Mouse (Mus musculus): ENCODE data around the gene Olfr1447. TPM values are rescaled to one million over a fixed set of nuclear protein-coding genes. Genes with fewer than 3 reads are reported as not detected.

The Olfr1447 gene
- not detected for polyA plus RNA-seq (2014; fragmentation: Illumina TruSeq; extraction: RNeasy Lipid Tissue Mini Kit (QIAGEN cat#74804); ENCODE audit: low read depth, low replicate concordance)

DNA sequence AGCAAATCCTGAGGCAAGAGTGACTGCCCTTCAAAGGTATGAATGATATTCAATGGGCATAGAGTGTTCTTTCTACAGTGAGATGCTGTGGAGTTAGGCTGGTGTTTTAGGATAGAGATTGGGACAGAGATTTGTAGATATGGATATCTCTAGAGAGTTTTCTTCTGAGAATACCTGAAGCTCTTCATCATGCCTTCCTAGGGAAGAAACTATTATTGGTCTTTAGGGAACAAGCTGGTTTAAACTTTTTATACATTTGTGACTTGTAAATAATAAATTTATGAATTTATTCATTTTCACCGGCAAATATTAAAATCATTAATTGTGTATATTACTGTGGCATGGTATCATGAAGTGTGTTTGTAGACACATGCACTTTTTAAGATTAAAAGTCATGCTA is at the start of gene Olfr1447:
TSS of gene Olfr1447 (minus strand) at position 101 of the 400 bp plus-strand sequence.

DNA sequence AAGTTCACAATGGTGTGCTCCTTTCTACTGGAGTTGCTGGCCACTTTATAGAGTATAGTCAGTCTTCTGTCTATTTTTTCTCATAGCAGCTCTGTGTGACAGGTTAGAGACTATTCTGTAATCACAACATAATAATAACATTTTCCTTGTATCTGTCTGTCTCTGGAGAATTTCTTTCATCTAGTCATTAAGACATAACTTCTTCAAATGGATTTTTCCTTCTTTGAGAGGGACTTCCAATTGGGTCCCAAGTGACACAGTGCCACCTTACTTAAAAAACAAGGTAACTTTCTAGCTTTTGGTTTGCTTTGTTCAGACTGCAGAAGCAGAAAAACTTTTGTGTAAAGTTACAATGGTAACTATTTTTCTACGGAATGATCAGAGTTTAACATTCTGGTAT is 46.4 kb upstream of the Olfr1447 start, which contains the start of gene Olfr1450:
TSS of gene Olfr1450 (plus strand) at position 301 of the 400 bp plus-strand sequence.

DNA sequence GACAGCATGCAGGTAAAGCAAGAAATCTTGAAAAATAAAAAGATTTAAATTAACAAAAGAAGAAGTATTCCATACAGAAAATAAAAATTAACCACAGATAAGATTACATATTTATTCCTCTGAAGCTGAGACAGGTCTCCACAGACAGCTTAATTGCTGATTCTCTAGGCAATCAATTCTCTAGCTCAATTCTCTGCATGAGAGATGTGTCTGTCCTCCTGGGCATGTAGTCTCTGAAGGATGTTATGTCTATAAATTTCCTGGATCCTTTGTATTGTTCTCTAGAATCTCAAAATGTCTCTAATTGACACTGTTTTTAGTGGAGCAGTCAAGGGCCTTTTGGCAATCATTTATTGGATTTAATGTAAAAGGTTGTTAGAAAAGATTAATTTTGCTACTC is 27.0 kb upstream of the Olfr1447 start, which contains the start of gene Olfr1449:
TSS of gene Olfr1449 (plus strand) at position 301 of the 400 bp plus-strand sequence.

DNA sequence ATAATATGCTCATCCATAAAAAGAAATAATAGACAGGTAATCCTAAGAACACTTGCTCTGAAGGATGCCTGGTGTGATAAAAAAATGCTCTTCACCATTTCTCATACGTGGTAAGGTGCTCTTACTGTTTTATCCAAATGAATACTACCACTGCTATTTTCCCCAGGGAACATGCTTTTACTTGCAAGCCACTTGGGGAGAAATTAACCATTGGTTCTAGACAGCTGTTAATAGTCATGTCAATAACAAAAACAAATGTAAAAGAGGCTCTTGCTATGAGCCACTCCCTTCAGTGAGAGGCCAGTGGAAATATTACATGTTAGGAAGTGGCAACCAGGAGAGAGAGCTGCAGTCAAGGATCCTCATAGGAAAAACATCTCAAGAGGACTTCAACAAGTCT is 20.8 kb upstream of the Olfr1447 start, which contains the start of gene Olfr1448:
TSS of gene Olfr1448 (minus strand) at position 101 of the 400 bp plus-strand sequence.

DNA sequence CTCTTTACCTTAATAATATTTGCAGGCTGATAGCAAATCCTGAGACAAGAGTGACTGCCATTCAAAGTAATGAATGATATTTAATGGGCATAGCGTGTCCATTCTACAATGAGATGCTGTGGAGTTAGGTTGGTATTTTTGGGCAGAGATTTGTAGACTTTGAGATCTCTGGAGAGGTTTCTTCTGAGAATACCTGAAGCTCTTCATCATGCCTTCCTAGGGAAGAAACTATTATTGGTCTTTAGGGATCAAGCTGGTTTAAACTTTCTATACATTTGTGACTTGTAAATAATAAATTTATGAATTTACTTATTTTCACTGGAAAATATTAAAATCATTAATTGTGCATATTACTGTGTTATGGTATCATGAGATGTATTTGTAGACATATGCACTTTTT is 10.1 kb downstream of the Olfr1447 start, which contains the start of gene Olfr1446:
TSS of gene Olfr1446 (minus strand) at position 101 of the 400 bp plus-strand sequence.

DNA sequence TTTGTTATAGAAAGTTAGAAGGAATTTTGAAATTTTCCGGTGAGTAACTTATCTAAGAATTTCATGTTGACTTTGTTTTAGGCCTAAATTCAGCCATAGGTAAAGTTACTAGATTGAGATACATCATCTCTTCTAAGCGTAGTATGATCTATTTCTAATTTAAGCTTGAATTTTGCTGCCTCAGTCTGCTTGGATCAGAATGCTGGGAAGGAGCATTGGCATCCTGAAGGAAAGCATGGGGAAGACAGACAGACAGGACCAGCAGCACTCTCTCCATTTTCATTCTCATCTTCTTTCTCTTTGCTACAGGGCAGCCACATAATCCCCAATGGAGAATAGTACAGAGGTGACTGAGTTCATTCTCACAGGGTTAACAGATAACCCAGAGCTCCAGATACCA is 20.0 kb downstream of the Olfr1447 start, which contains the start of gene Olfr1445:
TSS of gene Olfr1445 (plus strand) at position 301 of the 400 bp plus-strand sequence.

DNA sequence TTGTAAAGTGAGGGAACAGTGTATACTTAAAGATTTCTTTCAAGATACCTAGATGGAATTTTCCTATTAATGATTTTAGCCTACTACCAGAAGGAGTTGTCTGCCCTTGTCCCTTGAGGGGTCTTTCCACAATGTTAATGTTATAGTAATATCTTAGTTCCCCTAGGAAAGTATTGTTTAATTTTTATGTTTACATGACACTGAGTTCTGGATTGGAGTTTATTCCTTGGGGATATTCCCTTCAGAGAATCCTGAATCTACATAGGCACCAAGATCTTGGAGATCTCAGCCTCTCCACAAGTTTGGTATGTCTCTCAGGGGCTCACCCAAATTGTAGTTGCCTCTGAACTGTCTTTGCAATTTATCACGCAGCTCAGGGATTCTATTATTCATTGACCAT is 46.6 kb downstream of the Olfr1447 start, which contains the start of gene Olfr1444:
TSS of gene Olfr1444 (plus strand) at position 301 of the 400 bp plus-strand sequence.

Other genes starting within 250 kb of the Olfr1447 start
- 1.2 TPM for gene Olfr1442, start 233.3 kb downstream of the Olfr1447 start, polyA plus RNA-seq (2014; fragmentation: Illumina TruSeq; extraction: RNeasy Lipid Tissue Mini Kit (QIAGEN cat#74804); ENCODE audit: low read depth, low replicate concordance)
- gene Olfr1443, start 225.6 kb downstream of the Olfr1447 start, polyA plus RNA-seq (2014; fragmentation: Illumina TruSeq; extraction: RNeasy Lipid Tissue Mini Kit (QIAGEN cat#74804); ENCODE audit: low read depth, low replicate concordance) = not detected
- 3,688 TPM for gene Keg1, start 208.0 kb downstream of the Olfr1447 start, polyA plus RNA-seq (2014; fragmentation: Illumina TruSeq; extraction: RNeasy Lipid Tissue Mini Kit (QIAGEN cat#74804); ENCODE audit: low read depth, low replicate concordance)
- 3.8 TPM for gene Cntf, start 138.1 kb downstream of the Olfr1447 start, polyA plus RNA-seq (2014; fragmentation: Illumina TruSeq; extraction: RNeasy Lipid Tissue Mini Kit (QIAGEN cat#74804); ENCODE audit: low read depth, low replicate concordance)
- gene Zfp91, start 107.6 kb downstream of the Olfr1447 start, polyA plus RNA-seq (2014; fragmentation: Illumina TruSeq; extraction: RNeasy Lipid Tissue Mini Kit (QIAGEN cat#74804); ENCODE audit: low read depth, low replicate concordance) = 134 TPM
- gene Lpxn, start 107.5 kb downstream of the Olfr1447 start, polyA plus RNA-seq (2014; fragmentation: Illumina TruSeq; extraction: RNeasy Lipid Tissue Mini Kit (QIAGEN cat#74804); ENCODE audit: low read depth, low replicate concordance) = 1.3 TPM
- gene Gm5244, start 57.1 kb downstream of the Olfr1447 start, polyA plus RNA-seq (2014; fragmentation: Illumina TruSeq; extraction: RNeasy Lipid Tissue Mini Kit (QIAGEN cat#74804); ENCODE audit: low read depth, low replicate concordance) = not detected
- not detected for gene Olfr1444, start 46.5 kb downstream of the Olfr1447 start, polyA plus RNA-seq (2014; fragmentation: Illumina TruSeq; extraction: RNeasy Lipid Tissue Mini Kit (QIAGEN cat#74804); ENCODE audit: low read depth, low replicate concordance)
- gene Olfr1445, start 19.9 kb downstream of the Olfr1447 start, polyA plus RNA-seq (2014; fragmentation: Illumina TruSeq; extraction: RNeasy Lipid Tissue Mini Kit (QIAGEN cat#74804); ENCODE audit: low read depth, low replicate concordance) = not detected
- gene Olfr1446, start 10.2 kb downstream of the Olfr1447 start, polyA plus RNA-seq (2014; fragmentation: Illumina TruSeq; extraction: RNeasy Lipid Tissue Mini Kit (QIAGEN cat#74804); ENCODE audit: low read depth, low replicate concordance) = not detected
- gene Olfr1448, start 20.7 kb upstream of the Olfr1447 start, polyA plus RNA-seq (2014; fragmentation: Illumina TruSeq; extraction: RNeasy Lipid Tissue Mini Kit (QIAGEN cat#74804); ENCODE audit: low read depth, low replicate concordance) = not detected
- gene Olfr1449, start 27.1 kb upstream of the Olfr1447 start, polyA plus RNA-seq (2014; fragmentation: Illumina TruSeq; extraction: RNeasy Lipid Tissue Mini Kit (QIAGEN cat#74804); ENCODE audit: low read depth, low replicate concordance) = not detected
- not detected for gene Olfr1450, start 46.5 kb upstream of the Olfr1447 start, polyA plus RNA-seq (2014; fragmentation: Illumina TruSeq; extraction: RNeasy Lipid Tissue Mini Kit (QIAGEN cat#74804); ENCODE audit: low read depth, low replicate concordance)
- not detected for gene Olfr1451, start 91.3 kb upstream of the Olfr1447 start, polyA plus RNA-seq (2014; fragmentation: Illumina TruSeq; extraction: RNeasy Lipid Tissue Mini Kit (QIAGEN cat#74804); ENCODE audit: low read depth, low replicate concordance)
- gene Olfr1453, start 124.6 kb upstream of the Olfr1447 start, polyA plus RNA-seq (2014; fragmentation: Illumina TruSeq; extraction: RNeasy Lipid Tissue Mini Kit (QIAGEN cat#74804); ENCODE audit: low read depth, low replicate concordance) = not detected
- gene Olfr1454, start 156.9 kb upstream of the Olfr1447 start, polyA plus RNA-seq (2014; fragmentation: Illumina TruSeq; extraction: RNeasy Lipid Tissue Mini Kit (QIAGEN cat#74804); ENCODE audit: low read depth, low replicate concordance) = not detected
- not detected for gene Olfr1457, start 194.1 kb upstream of the Olfr1447 start, polyA plus RNA-seq (2014; fragmentation: Illumina TruSeq; extraction: RNeasy Lipid Tissue Mini Kit (QIAGEN cat#74804); ENCODE audit: low read depth, low replicate concordance)
- not detected for gene Olfr1458, start 203.0 kb upstream of the Olfr1447 start, polyA plus RNA-seq (2014; fragmentation: Illumina TruSeq; extraction: RNeasy Lipid Tissue Mini Kit (QIAGEN cat#74804); ENCODE audit: low read depth, low replicate concordance)
- not detected for gene Olfr1459, start 245.8 kb upstream of the Olfr1447 start, polyA plus RNA-seq (2014; fragmentation: Illumina TruSeq; extraction: RNeasy Lipid Tissue Mini Kit (QIAGEN cat#74804); ENCODE audit: low read depth, low replicate concordance)